Mouse (Mus musculus) mouse embryonic stem cell (cell line): ENCODE results near the gene 5530401A14Rik.

ENCODE experiments used
- in situ Hi-C, 2 experiments: fragments of 300-500 bp; cut with MboI; formaldehyde crosslinking; loops; 1 replicate in 1 of 2; 3 replicates in 1 of 2; pipeline ENCODE4 v1.14.3; 2019 to 2020; ENCODE audit warnings: low sequenced_read_pairs in 2 of 2, low pct_unique_long_range_greater_than_20kb in 1 of 2, mixed read lengths in 1 of 2; ENCODE audit not compliant: unreplicated experiment in 1 of 2

Gene 5530401A14Rik

GRCm38 (mm10) chr11:81923096-81923495 is 62.6 kb downstream of the 5530401A14Rik start:
- in situ Hi-C loops, result no loop called here

GRCm38 (mm10) chr11:81923626-81924025 is 63.2 kb downstream of the 5530401A14Rik start:
- in situ Hi-C loops, result no loop called here

- in situ Hi-C loops, result no loop called here
Measured at GRCm38 (mm10) chr11:81926393-81926792, 65.9 kb downstream of the 5530401A14Rik start.

DNA sequence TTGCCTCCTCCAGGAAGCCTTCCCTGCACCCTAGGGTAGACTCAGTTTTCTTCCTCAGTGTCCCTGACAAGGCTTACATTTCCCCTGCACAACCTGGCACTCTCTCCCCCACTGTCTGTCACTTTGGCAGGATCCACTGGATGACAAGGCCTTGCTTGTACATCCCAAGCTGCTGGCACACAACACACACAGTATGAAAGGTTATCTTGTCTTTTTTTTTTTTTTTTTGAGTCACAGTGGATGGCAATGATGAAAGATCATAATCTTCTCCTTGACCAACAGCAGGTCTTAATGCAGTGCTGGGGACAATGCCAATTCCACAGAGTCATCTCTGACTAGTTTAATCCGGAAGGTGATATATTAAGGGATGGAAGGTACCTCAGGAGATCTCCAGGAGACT is 77.0 kb downstream of the 5530401A14Rik start:
- in situ Hi-C loops, result no loop called here

GRCm38 (mm10) chr11:81940988-81941387 is 80.5 kb downstream of the 5530401A14Rik start:
- in situ Hi-C loops, result no loop called here

DNA sequence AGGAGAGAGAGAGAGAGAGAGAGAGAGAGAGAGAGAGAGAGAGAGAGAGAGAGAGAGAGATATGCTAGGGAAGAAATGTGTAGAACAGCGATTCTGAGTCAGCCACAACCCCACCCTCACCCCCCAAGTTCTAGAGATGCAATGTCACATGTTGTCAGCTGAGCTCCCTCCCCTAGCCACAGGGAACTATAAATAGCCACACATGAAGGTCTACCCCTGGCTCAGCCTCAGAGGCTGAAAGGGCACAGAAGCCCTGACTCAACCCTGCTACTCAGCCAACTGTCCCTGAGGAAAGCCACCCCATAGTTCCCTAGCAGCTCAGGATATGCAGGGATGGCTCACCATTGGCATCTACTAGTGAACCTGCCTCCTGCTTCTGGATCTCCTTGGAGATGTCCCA is 81.7 kb downstream of the 5530401A14Rik start:
- in situ Hi-C loops, result no loop called here
